Mouse (Mus musculus) CH12.LX (cell line): ENCODE measurements around the gene Pyroxd2.
A peak's percentile ranks its signal among the peaks of the same experiment; 100 is the strongest.

Experiments
- CTCF ChIP-seq, 2 experiments: IDR thresholded peaks in 1 of 2; conservative IDR thresholded peaks in 1 of 2; 2 replicates each; pipeline ENCODE4 v1.5.1; 2011 to 2012; ENCODE audit warnings: low read depth in 2 of 2, low read length in 2 of 2, improper control_type of control experiment in 1 of 2, inconsistent platforms in 1 of 2, mild to moderate bottlenecking in 1 of 2, moderate library complexity in 1 of 2
- ELF1 ChIP-seq: IDR thresholded peaks from 2 replicates; pipeline ENCODE4 v1.6.1; 2014; ENCODE audit warnings: low read depth, mild to moderate bottlenecking, inconsistent platforms, low read length, improper control_type of control experiment
- POLR2A ChIP-seq: IDR thresholded peaks from 2 replicates; pipeline ENCODE4 v1.6.1; 2011; ENCODE audit warnings: low read depth, mild to moderate bottlenecking, improper control_type of control experiment, low read length
- RAD21 ChIP-seq: IDR thresholded peaks from 2 replicates; pipeline ENCODE4 v1.6.1; 2011; ENCODE audit warnings: low read depth, mild to moderate bottlenecking, low read length, improper control_type of control experiment, moderate library complexity
- TCF12 ChIP-seq: IDR thresholded peaks from 2 replicates; pipeline ENCODE4 v1.6.1; 2014; ENCODE audit warnings: low read depth, mild to moderate bottlenecking, inconsistent platforms, low read length, improper control_type of control experiment
- ZNF384 ChIP-seq: IDR thresholded peaks from 2 replicates; pipeline ENCODE4 v1.6.1; 2012; ENCODE audit warnings: low read depth, low read length, improper control_type of control experiment, inconsistent platforms

- TF ChIP-seq POLR2A (0 out of 2 replicates have a peak, but pooled peaks have one; percentile 26), ZNF384 (no peak), TCF12 (peak; percentile 59; the same call in 1 of the 2 replicates), CTCF (conservative IDR thresholded peaks at IDR 0.05 in 1 of 2, IDR thresholded peaks at IDR 0.05 in 1 of 2; ENCODE audit: low read depth in 2 of 2, low read length in 2 of 2) (no peak), RAD21 (no peak), ELF1 (peak; percentile 28; the same call in 1 of the 2 replicates)
These were observed 17.7 kb upstream of the Pyroxd2 start for GRCm38 (mm10) chr19:42770141-42770872.
